Mouse (Mus musculus): ENCODE measurements around the gene Rhcg.
A peak's percentile ranks its signal among the peaks of the same experiment; 100 is the strongest.

DNA sequence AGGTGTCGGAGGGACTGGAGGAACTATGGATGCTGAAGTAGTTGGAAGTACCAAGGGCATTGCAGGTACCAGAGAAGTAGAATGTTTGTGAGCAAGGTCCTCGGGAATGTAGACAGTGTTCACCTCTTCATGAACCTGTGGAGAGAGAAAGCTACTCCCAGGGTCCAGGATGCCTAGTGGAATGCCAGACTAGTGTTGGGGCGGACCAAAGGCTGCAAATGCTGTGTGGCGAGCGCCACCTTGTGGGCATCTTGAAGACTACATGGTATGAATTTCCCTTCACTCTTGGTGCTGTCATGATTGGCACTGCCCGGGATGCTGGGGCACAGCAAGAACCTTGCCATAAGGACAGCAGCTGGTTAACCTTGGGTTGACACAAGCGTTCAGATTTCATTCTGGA lies 22.6 kb downstream of the Rhcg start:
- TF ChIP-seq CTCF (IDR thresholded peaks at IDR 0.05; ENCODE audit: control insufficient read depth, insufficient read depth, insufficient read length): peak; percentile 84
- TF ChIP-seq CEBPB (IDR thresholded peaks at IDR 0.05; ENCODE audit: low read depth): no peak
- no peak for TF ChIP-seq USF1 (IDR thresholded peaks at IDR 0.05; ENCODE audit: low read depth)
- no peak for TF ChIP-seq FOSL1 (IDR thresholded peaks at IDR 0.05; ENCODE audit: insufficient read depth, low read length, poor library complexity, severe bottlenecking)
- TF ChIP-seq MYOD1 (IDR thresholded peaks at IDR 0.05; ENCODE audit: control insufficient read depth, insufficient read length, low read depth): no peak
- TF ChIP-seq MAX (IDR thresholded peaks at IDR 0.05): no peak
- no peak for TF ChIP-seq MYOG (IDR thresholded peaks at IDR 0.05; ENCODE audit: control insufficient read depth, extremely low read depth, insufficient read length)

All from C2C12 (cell line).